Mouse (Mus musculus): ENCODE data around the gene Msh3. TPM values are rescaled to one million over a fixed set of nuclear protein-coding genes. Genes with fewer than 3 reads are reported as not detected.

The Msh3 gene
- polyA plus RNA-seq, 1 experiment from 2014 or later = 13.4 TPM

- no peaks in the 10 kb centered on the region for H3K9me3 ChIP-seq (replicated peaks)
- WGBS = 50% methylated on average over 5 of the region's 5 CpGs
- no peak overlapping the region for H3K9ac ChIP-seq
- H3K27me3 ChIP-seq = no peaks in the 10 kb centered on the region
- 0 out of 2 replicates have a peak, but pooled peaks cover 2% of the 10 kb centered on the region for H3K36me3 ChIP-seq
- no peak overlapping the region for H3K27ac ChIP-seq
- H3K4me1 ChIP-seq (replicated peaks) = no peaks in the 10 kb centered on the region
- no peak; the same call in 1 of the 2 replicates for ATAC-seq (replicated peaks; ENCODE audit: insufficient number of reproducible peaks, insufficient read depth, low FRiP score, low read depth)
- H3K4me2 ChIP-seq = no peak overlapping the region
- no peak overlapping the region for H3K4me3 ChIP-seq
Measured at GRCm38 (mm10) chr13:92326030-92326429, 28.8 kb downstream of the Msh3 start.

DNA sequence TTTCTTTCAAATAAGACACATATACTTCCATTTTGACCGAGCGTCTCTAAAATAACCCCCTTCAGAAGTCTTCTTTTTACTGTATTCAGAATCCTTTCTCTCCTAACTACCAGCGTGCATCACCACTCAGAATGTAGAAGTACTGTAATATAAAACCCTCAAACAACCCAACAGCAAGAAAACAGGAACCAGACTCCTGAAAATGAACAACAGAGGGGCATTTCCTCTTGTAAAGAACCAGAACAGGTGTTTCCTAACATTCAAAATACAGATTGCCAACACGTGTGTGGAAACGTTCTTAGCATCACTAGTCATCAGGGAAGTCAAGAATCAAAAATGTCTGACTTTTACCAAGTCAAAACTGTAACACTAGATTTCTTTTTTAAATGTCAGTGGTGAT, 34.0 kb downstream of the Msh3 start:
- no peak for ATAC-seq (replicated peaks; ENCODE audit: insufficient number of reproducible peaks, insufficient read depth, low FRiP score, low read depth)
- H3K27ac ChIP-seq = no peak overlapping the region
- H3K4me2 ChIP-seq = no peak overlapping the region
- H3K9ac ChIP-seq = no peak overlapping the region
- no peak overlapping the region for H3K4me3 ChIP-seq
- no peaks in the 10 kb centered on the region for H3K4me1 ChIP-seq (replicated peaks)
- H3K27me3 ChIP-seq = no peaks in the 10 kb centered on the region
- no peaks in the 10 kb centered on the region for H3K9me3 ChIP-seq (replicated peaks)
- H3K36me3 ChIP-seq = peaks cover 2% of the 10 kb centered on the region; the same call in 1 of the 2 replicates
- WGBS = 77% methylated on average over 5 of the region's 5 CpGs

- Histone ChIP-seq H3K4me1 (replicated peaks) (no peaks in the 10 kb centered on the region), H3K27ac (no peak overlapping the region), H3K36me3 (no peaks in the 10 kb centered on the region; the same call in 1 of the 2 replicates), H3K4me2 (no peak overlapping the region), H3K9ac (no peak overlapping the region), H3K4me3 (no peak overlapping the region), H3K9me3 (replicated peaks) (no peaks in the 10 kb centered on the region), H3K27me3 (no peaks in the 10 kb centered on the region)
- 78% methylated on average over 5 of the region's 5 CpGs for WGBS
- ATAC-seq (replicated peaks; ENCODE audit: insufficient number of reproducible peaks, insufficient read depth, low FRiP score, low read depth) = no peak
Measured at GRCm38 (mm10) chr13:92314613-92315012, 40.2 kb downstream of the Msh3 start.

GRCm38 (mm10) chr13:92305680-92306079, 49.1 kb downstream of the Msh3 start, which contains the start of gene Gm20379:
Gene Gm20379, plus strand, starts transcription at chr13:92305980.
- Histone ChIP-seq H3K9ac (no peak within 1 kb of the TSS), H3K4me2 (no peak within 1 kb of the TSS), H3K27me3 (no peaks in the 10 kb centered on the region), H3K4me3 (no peak within 1 kb of the TSS), H3K9me3 (replicated peaks) (no peaks in the 10 kb centered on the region), H3K27ac (no peak within 1 kb of the TSS), H3K36me3 (peaks cover 12% of the 10 kb centered on the region), H3K4me1 (replicated peaks) (peaks cover under 1% of the 10 kb centered on the region; the same call in 1 of the 2 replicates)
- WGBS = 97% methylated on average over 11 of the region's 11 CpGs
- no peak for ATAC-seq (replicated peaks; ENCODE audit: insufficient number of reproducible peaks, insufficient read depth, low FRiP score, low read depth)

- ATAC-seq (replicated peaks; ENCODE audit: insufficient number of reproducible peaks, insufficient read depth, low FRiP score, low read depth) = no peak
- Histone ChIP-seq H3K9ac (no peak overlapping the region), H3K4me3 (no peak overlapping the region), H3K4me2 (no peak overlapping the region), H3K36me3 (peaks cover 11% of the 10 kb centered on the region), H3K9me3 (replicated peaks) (no peaks in the 10 kb centered on the region), H3K27me3 (no peaks in the 10 kb centered on the region), H3K4me1 (replicated peaks) (peaks cover 8% of the 10 kb centered on the region), H3K27ac (no peak overlapping the region)
- WGBS = 94% methylated on average over 5 of the region's 5 CpGs
Measured at GRCm38 (mm10) chr13:92304291-92304690, 50.5 kb downstream of the Msh3 start.

DNA sequence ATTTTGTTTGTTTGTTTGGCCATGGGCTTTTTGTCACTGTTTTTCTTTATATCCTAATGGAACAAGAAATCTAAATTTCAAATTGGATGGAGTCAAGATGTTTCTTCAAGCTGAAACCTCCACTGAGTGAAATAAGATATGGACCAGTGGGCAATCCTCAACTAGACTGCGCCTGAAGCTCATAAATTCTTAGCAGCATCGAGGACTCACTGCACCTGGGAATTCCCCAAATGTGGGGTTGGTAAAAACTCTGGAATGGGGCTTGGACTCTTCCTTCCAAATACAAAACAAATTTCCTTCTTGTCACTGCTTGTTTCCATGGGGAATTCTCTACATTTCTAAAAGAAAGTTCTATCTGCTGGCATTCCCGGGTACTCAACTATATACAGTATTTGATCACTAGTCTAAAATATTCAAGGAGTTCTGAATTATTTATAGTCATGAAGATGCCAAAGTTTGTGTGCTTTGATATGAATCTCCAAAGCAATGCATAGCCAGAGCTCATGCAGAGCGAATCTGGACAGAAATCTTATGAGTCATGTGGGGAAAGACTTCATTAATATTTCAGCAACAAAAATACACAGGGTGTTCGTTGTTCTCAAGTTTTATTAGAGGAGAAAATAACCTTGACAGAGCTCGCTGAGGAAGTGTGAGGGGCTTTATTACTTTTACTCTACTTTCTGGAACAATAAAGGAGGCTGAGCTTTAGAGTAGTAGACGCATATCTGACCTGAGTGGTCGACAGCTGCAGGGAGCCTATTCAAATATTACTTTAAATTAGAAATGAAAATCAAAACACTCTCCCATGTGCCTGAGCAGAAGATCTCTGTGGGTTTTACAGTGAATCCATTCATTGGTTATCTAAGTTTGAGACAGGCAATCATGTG, 51.5 kb downstream of the Msh3 start:
- ATAC-seq (replicated peaks; ENCODE audit: insufficient number of reproducible peaks, insufficient read depth, low FRiP score, low read depth) = no peak
- Histone ChIP-seq H3K4me2 (no peak overlapping the region), H3K4me3 (no peak overlapping the region), H3K9me3 (replicated peaks) (no peaks in the 10 kb centered on the region), H3K27ac (no peak overlapping the region), H3K9ac (no peak overlapping the region), H3K36me3 (peaks cover 1% of the 10 kb centered on the region; the same call in 1 of the 2 replicates), H3K27me3 (no peaks in the 10 kb centered on the region), H3K4me1 (replicated peaks) (peaks cover 8% of the 10 kb centered on the region)
- WGBS = 77% methylated on average over 8 of the region's 8 CpGs

DNA sequence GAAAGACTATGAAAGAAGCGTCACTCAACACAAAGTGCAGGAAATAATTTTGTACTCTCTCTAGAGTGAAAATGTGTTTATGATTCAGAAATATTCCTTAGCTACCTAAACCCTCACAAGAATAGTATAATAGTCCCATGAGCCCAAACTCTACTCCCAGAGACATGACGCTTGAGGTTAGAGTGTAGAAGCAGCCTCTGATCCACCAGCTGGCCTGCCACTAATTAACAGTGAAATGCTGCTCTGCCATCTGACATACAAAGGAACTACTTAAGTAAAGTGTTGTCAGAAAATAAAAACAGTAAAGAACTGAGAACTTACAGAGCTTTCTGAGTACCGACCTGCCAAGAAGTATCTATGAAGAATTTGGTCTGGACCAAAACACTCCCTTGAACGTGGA, 52.3 kb downstream of the Msh3 start:
- no peaks in the 10 kb centered on the region for H3K9me3 ChIP-seq (replicated peaks)
- 83% methylated on average over 4 of the region's 4 CpGs for WGBS

DNA sequence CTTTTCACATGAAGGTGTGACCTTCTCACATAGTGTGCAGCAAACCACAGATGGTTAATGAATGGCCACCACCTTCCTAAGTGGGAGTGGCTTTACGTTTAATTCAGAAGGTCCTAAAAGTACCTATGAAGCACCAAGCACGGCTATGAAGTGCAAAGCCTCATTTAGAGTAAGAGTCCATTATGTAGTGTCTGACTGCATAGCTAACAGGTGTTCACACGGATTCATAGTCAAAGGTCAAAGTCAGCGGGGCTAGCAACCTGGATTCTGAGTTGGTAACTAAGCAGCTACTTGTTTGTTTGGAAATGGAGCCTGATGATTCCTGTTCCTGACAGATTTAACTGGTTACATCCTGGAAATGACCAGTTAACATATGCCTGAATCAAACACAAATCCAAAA, 53.0 kb downstream of the Msh3 start:
- Histone ChIP-seq H3K27ac (no peak overlapping the region), H3K36me3 (no peaks in the 10 kb centered on the region), H3K9me3 (replicated peaks) (no peaks in the 10 kb centered on the region), H3K4me2 (no peak overlapping the region), H3K9ac (no peak overlapping the region), H3K27me3 (no peaks in the 10 kb centered on the region), H3K4me3 (no peak overlapping the region), H3K4me1 (replicated peaks) (peaks cover 8% of the 10 kb centered on the region)
- ATAC-seq (replicated peaks; ENCODE audit: insufficient number of reproducible peaks, insufficient read depth, low FRiP score, low read depth) = no peak
- 77% methylated on average over 4 of the region's 4 CpGs for WGBS

More for the DNA sequence above, 52.3 kb downstream of the Msh3 start:
- no peaks in the 10 kb centered on the region for H3K36me3 ChIP-seq
- H3K4me2 ChIP-seq = no peak overlapping the region
- H3K4me1 ChIP-seq (replicated peaks) = peaks cover 8% of the 10 kb centered on the region
- H3K9ac ChIP-seq = no peak overlapping the region
- no peak overlapping the region for H3K4me3 ChIP-seq
- H3K27ac ChIP-seq = no peak overlapping the region
- no peaks in the 10 kb centered on the region for H3K27me3 ChIP-seq
- ATAC-seq (replicated peaks; ENCODE audit: insufficient number of reproducible peaks, insufficient read depth, low FRiP score, low read depth) = no peak

DNA sequence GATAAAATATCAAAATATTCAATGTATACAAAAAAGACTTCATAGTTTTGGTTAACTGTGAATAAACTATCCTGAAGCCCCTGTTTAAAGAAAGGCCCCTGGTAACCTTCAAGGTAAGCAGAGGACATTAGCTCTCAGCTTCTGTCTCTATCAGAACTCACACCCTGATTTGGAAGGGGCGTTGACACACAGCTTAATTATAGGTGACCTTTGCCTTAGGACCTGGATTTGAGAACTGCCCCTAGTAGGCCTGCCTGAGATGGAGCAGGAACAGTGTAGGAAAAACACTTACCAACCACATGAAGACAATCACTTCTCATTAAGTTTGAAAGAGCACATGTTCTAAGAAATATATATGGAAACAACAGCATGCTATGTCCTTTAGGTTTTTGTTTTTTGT, 55.3 kb downstream of the Msh3 start:
- no peak overlapping the region for H3K27ac ChIP-seq
- no peaks in the 10 kb centered on the region for H3K9me3 ChIP-seq (replicated peaks)
- no peaks in the 10 kb centered on the region for H3K36me3 ChIP-seq
- 48% methylated on average over 1 of the region's 1 CpGs for WGBS
- H3K9ac ChIP-seq = no peak overlapping the region
- no peak overlapping the region for H3K4me3 ChIP-seq
- no peak overlapping the region for H3K4me2 ChIP-seq
- no peak for ATAC-seq (replicated peaks; ENCODE audit: insufficient number of reproducible peaks, insufficient read depth, low FRiP score, low read depth)
- H3K4me1 ChIP-seq (replicated peaks) = peaks cover 8% of the 10 kb centered on the region
- no peaks in the 10 kb centered on the region for H3K27me3 ChIP-seq

GRCm38 (mm10) chr13:92297021-92297420, 57.8 kb downstream of the Msh3 start:
- Histone ChIP-seq H3K4me3 (no peak overlapping the region), H3K27me3 (no peaks in the 10 kb centered on the region), H3K4me1 (replicated peaks) (peaks cover 8% of the 10 kb centered on the region), H3K4me2 (no peak overlapping the region), H3K9ac (no peak overlapping the region), H3K9me3 (replicated peaks) (no peaks in the 10 kb centered on the region), H3K36me3 (no peaks in the 10 kb centered on the region), H3K27ac (no peak overlapping the region)
- WGBS = 91% methylated on average over 2 of the region's 2 CpGs
- no peak for ATAC-seq (replicated peaks; ENCODE audit: insufficient number of reproducible peaks, insufficient read depth, low FRiP score, low read depth)

GRCm38 (mm10) chr13:92296490-92296889, 58.3 kb downstream of the Msh3 start:
- Histone ChIP-seq H3K9ac (no peak overlapping the region), H3K9me3 (replicated peaks) (no peaks in the 10 kb centered on the region), H3K27me3 (no peaks in the 10 kb centered on the region), H3K4me2 (no peak overlapping the region), H3K27ac (no peak overlapping the region), H3K4me1 (replicated peaks) (peaks cover 8% of the 10 kb centered on the region), H3K36me3 (no peaks in the 10 kb centered on the region), H3K4me3 (no peak overlapping the region)
- 86% methylated on average over 4 of the region's 4 CpGs for WGBS
- no peak for ATAC-seq (replicated peaks; ENCODE audit: insufficient number of reproducible peaks, insufficient read depth, low FRiP score, low read depth)

DNA sequence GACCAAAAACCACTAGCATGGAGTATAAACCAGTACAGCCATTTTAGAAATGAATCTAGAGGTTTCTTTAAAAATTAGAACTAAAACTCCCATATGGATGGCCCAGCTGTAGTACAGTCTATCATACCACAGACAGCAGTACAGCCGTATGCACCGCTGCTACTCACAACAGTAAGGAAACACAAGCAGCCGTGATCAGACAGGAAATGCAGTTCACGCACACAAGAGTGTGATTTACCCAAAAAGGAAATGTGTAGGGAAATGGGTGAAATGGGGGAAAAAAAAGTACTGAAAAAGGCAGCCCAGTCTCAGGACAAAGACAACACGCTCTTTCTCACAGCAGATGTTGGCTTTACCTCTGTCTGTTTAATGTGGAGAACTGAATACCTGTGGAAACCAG, 60.9 kb downstream of the Msh3 start:
- Histone ChIP-seq H3K4me2 (no peak overlapping the region), H3K9ac (no peak overlapping the region), H3K27me3 (no peaks in the 10 kb centered on the region), H3K36me3 (no peaks in the 10 kb centered on the region), H3K4me1 (replicated peaks) (no peaks in the 10 kb centered on the region), H3K4me3 (no peak overlapping the region), H3K9me3 (replicated peaks) (no peaks in the 10 kb centered on the region), H3K27ac (no peak overlapping the region)
- 76% methylated on average over 5 of the region's 5 CpGs for whole genome bisulfite sequencing
- no peak for ATAC-seq (replicated peaks; ENCODE audit: insufficient number of reproducible peaks, insufficient read depth, low FRiP score, low read depth)
